Mouse (Mus musculus) heart, embryonic 14.5 days (tissue): ENCODE measurements around the gene Cacng2. TPM values are rescaled to one million over a fixed set of nuclear protein-coding genes. Genes with fewer than 3 reads are reported as not detected.

ENCODE experiments used
- ATAC-seq: fragments of 200-750 bp; cut with Nextera tagmentation; 2 replicates; pipeline ENCODE4 v1.8.0; 2017; ENCODE audit warnings: low read depth, moderate TSS enrichment; ENCODE audit not compliant: insufficient number of reproducible peaks, insufficient read depth, low FRiP score
- H3K27ac ChIP-seq, 2 experiments: fragments of 200-500 bp in 1 of 2; fragments of 300-500 bp in 1 of 2; sonication (generic) in 1 of 2; replicated peaks in 1 of 2; 2 replicates each; pipeline ENCODE4 v1.5.1; 2012 to 2014; ENCODE audit warnings: low read depth in 2 of 2, low read length in 2 of 2, control low read depth in 1 of 2, mild to moderate bottlenecking in 1 of 2, mixed read lengths in 1 of 2; ENCODE audit not compliant: control insufficient read depth in 1 of 2, insufficient read depth in 1 of 2
- H3K27me3 ChIP-seq: fragments of 300-500 bp; sonication (generic); 2 replicates; pipeline ENCODE4 v1.6.1; 2014; ENCODE audit warnings: mild to moderate bottlenecking, low read length, control low read depth; ENCODE audit not compliant: control insufficient read depth, insufficient read depth
- H3K36me3 ChIP-seq: fragments of 300-500 bp; sonication (generic); 2 replicates; pipeline ENCODE4 v1.6.1; 2014; ENCODE audit warnings: mild to moderate bottlenecking, control low read depth, low read length, mixed read lengths; ENCODE audit not compliant: control insufficient read depth, insufficient read depth
- H3K4me1 ChIP-seq, 2 experiments: fragments of 200-500 bp in 1 of 2; fragments of 300-500 bp in 1 of 2; sonication (generic) in 1 of 2; 2 replicates each; pipeline ENCODE4 v1.6.1; 2012 to 2014; ENCODE audit warnings: low read length in 2 of 2, control low read depth in 1 of 2, mixed read lengths in 1 of 2; ENCODE audit not compliant: control insufficient read depth in 2 of 2, insufficient read depth in 2 of 2
- H3K4me2 ChIP-seq: fragments of 300-500 bp; sonication (generic); 2 replicates; pipeline ENCODE4 v1.6.1; 2014; ENCODE audit warnings: mild to moderate bottlenecking, low read length
- H3K4me3 ChIP-seq, 2 experiments: fragments of 200-500 bp in 1 of 2; fragments of 300-500 bp in 1 of 2; sonication (generic) in 1 of 2; 2 replicates each; pipeline ENCODE4 v1.5.1; 2012 to 2014; ENCODE audit warnings: low read length in 2 of 2, mild to moderate bottlenecking in 2 of 2, control low read depth in 1 of 2, low read depth in 1 of 2, moderate library complexity in 1 of 2; ENCODE audit not compliant: control insufficient read depth in 1 of 2, insufficient read depth in 1 of 2
- H3K9ac ChIP-seq: fragments of 300-500 bp; sonication (generic); 2 replicates; pipeline ENCODE4 v1.6.1; 2014; ENCODE audit warnings: mild to moderate bottlenecking, low read length
- H3K9me3 ChIP-seq: fragments of 300-500 bp; sonication (generic); 2 replicates; pipeline ENCODE4 v1.6.1; 2016; ENCODE audit warnings: low read length, control low read depth; ENCODE audit not compliant: control insufficient read depth
- WGBS: fragments of 180-500 bp; shearing (Covaris S2); extraction: QIAGEN DNeasy Blood & Tissue Kit; methylation state at CpG from one replicate; pipeline ENCODE4 v1.1.7; 2014; 5-methylcytosine and 5-hydroxymethylcytosine counted together
- polyA plus RNA-seq: library from polyadenylated mRNA; unstranded; fragments of >200 nt; fragmentation: Nextera tagmentation; extraction: Ambion mirVana; gene quantifications from 2 replicates; pipeline ENCODE4 v1.2.1, GENCODE M21; 2014

Cacng2 gene
- polyA plus RNA-seq, 1 experiment from 2014 or later, result not detected

DNA sequence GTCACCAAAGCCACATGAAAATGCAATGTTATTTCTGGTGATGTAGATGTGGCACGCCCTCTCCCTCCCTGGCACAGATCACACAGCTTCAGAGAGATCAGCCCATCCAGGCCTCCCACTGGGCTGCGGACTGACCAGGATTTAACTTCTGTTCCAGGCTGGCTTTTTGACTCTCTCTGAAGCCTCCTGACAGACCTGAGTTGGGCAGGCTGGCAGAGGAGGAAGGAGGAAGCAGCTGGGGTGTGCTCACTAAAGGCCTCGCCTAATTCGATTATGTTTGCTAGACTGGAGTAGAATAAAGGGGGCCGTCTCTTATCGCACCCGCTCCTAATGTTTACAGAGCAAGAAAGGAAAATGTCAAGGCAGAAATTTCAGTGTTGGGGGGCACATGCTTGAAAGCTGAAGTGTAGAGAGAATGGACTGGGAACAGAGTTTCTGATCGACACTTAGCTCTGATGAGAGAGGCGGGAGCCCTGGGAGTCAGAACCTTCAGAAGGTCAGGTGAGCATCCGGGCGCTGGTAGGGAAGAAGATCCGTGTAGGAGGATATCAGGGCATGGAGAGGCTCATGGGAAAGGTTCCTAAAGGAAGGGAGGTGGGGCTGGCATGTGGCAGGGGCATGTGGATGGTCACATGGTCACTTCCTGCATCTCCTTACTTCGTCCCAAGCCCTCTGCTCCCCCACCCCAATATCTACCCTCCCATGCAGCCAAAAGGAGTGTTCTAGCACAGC, 36.8 kb downstream of the Cacng2 start:
- no peak overlapping the region for H3K4me2 ChIP-seq
- no peaks in the 10 kb centered on the region for H3K27me3 ChIP-seq
- no peaks in the 10 kb centered on the region for H3K4me1 ChIP-seq
- no peaks in the 10 kb centered on the region for H3K36me3 ChIP-seq
- no peak for ATAC-seq
- no peak overlapping the region for H3K4me3 ChIP-seq
- H3K9ac ChIP-seq, result no peak overlapping the region
- no peak overlapping the region for H3K27ac ChIP-seq
- H3K9me3 ChIP-seq, result no peaks in the 10 kb centered on the region
- 70% methylated on average over 13 of the region's 13 CpGs for WGBS

DNA sequence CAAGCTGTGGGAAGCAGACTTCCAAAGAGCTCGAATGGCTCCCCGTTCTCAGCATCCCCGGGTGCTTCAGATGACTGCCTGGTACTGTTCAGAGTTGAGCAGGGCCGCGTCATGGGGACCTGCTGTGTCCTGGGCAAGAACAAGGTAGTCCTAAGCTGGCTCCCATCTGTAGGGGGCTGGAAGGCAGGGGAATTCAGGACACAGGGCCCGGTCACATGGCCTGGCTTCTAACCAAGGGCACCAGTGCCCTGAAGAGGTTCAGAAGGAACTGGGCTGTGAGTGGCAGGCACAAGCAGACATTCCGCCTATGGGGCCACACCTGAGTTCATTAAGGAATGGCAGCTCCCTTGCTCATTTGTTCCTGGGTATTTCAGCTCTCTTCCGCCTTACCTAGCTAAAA, 37.7 kb downstream of the Cacng2 start:
- no peak overlapping the region for H3K27ac ChIP-seq
- H3K36me3 ChIP-seq, result no peaks in the 10 kb centered on the region
- WGBS, result 55% methylated on average over 8 of the region's 8 CpGs
- no peak overlapping the region for H3K4me3 ChIP-seq
- no peak overlapping the region for H3K4me2 ChIP-seq
- no peaks in the 10 kb centered on the region for H3K9me3 ChIP-seq
- H3K4me1 ChIP-seq, result no peaks in the 10 kb centered on the region
- ATAC-seq, result no peak
- H3K27me3 ChIP-seq, result no peaks in the 10 kb centered on the region
- no peak overlapping the region for H3K9ac ChIP-seq

DNA sequence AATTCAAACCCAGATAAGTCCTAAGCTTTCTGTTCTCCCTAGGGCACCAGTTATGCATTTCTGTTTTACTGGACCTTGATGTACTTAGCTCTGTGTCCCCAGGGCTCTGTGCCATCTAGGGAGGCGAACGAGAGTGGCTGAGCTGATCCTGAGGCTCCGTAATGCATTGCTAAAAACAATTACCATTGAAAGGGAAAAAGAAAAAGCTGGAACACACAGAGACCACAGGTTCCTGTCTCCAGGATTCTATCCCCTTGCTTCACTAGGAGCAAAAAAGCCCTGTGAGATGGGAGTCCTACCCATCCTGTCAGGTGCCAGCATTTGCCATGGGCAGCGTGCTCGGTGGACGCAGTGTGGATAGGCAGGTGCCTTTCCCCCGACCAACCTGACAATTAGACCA, 38.4 kb downstream of the Cacng2 start:
- H3K9ac ChIP-seq, result no peak overlapping the region
- H3K4me1 ChIP-seq, result no peaks in the 10 kb centered on the region
- H3K4me2 ChIP-seq, result no peak overlapping the region
- H3K27ac ChIP-seq, result no peak overlapping the region
- no peak for ATAC-seq
- H3K36me3 ChIP-seq, result no peaks in the 10 kb centered on the region
- no peak overlapping the region for H3K4me3 ChIP-seq
- WGBS, result 80% methylated on average over 7 of the region's 7 CpGs
- no peaks in the 10 kb centered on the region for H3K9me3 ChIP-seq
- no peaks in the 10 kb centered on the region for H3K27me3 ChIP-seq

DNA sequence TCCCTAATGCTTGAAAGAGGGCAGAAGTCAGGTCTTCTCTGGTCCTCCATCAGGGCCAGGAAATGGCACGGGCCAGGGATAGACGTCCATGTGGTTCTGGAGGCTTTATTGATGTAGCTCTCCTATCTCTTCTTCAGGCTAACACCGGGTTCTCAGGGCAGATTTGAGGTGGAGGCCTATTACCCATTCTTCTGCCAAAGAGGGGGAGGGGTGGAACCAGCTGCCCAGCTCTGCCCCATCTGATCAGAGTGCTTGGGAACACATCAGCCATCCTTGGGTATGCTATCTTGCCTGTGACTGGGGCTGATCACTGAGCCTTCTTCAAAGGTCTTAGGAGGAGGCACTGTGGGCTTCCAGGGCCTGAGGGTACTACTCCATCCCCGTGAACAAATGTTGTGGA, 39.5 kb downstream of the Cacng2 start:
- H3K36me3 ChIP-seq, result no peaks in the 10 kb centered on the region
- no peak overlapping the region for H3K9ac ChIP-seq
- H3K4me1 ChIP-seq, result no peaks in the 10 kb centered on the region
- no peak overlapping the region for H3K27ac ChIP-seq
- WGBS, result 63% methylated on average over 4 of the region's 4 CpGs
- no peak overlapping the region for H3K4me3 ChIP-seq
- no peak overlapping the region for H3K4me2 ChIP-seq
- ATAC-seq, result no peak
- H3K27me3 ChIP-seq, result no peaks in the 10 kb centered on the region
- no peaks in the 10 kb centered on the region for H3K9me3 ChIP-seq

DNA sequence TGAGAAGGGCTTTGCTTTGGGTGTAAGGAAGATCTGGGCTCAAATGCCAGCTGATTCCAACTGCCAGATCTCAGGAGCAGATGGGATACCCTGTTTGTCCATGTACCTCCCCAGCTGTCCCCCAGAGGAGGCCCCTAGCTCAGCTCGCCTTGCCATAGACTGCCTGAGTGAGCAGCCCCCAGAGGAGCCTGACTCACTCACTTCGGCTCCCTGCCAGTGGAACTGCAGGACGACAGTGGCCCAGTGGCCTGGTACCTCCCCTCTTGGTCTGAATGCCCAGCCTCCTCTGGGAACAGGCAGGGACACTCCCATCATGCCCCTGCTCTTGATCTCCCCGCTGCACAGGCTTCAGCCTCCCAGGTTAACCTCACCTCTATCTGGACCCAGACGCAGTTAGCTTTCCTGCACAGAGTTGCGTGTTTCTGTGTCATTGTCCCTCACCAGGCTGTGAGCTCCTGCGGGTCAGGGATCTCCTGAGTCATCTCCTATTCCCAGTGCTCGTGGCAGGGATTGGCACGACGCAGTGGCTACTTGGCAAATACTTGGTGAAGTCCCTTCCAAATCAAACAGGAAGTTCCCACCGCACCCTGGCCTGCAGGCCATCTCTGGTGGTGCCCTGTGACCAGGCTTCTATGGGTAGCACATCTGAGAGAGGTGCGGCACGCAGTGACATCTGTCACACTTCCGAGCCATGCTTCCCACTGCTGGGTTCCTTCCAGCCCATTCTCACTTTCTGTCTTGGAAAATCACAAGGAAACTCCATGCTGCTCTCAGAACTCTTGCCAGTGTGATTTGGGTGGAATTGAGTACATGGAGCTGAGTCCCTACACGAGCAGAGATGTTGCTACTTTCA, 40.8 kb downstream of the Cacng2 start:
- Histone ChIP-seq H3K4me2 (no peak overlapping the region), H3K27me3 (no peaks in the 10 kb centered on the region), H3K27ac (no peak overlapping the region), H3K4me3 (no peak overlapping the region), H3K9ac (no peak overlapping the region), H3K4me1 (no peaks in the 10 kb centered on the region), H3K9me3 (no peaks in the 10 kb centered on the region), H3K36me3 (no peaks in the 10 kb centered on the region)
- WGBS, result 61% methylated on average over 15 of the region's 15 CpGs
- ATAC-seq, result no peak

DNA sequence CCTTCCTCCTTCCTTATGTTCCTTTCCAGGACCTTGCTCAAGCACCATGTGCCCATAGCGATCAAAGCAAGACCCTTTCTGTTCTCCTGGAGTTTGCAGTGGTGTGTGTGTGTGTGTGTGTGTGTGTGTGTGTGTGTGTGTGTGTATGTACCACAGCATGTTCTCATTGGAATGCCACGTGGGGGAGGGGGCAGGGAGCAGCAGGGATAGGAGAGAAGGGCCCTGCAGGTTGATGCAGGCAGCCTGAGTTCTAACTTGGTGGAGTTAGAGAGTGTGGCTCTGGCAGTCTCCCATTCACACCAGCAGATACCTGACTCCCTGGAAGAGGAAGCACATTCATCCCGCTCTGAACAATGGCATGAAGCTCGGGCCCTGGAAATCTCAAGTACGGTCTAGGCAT, 41.6 kb downstream of the Cacng2 start:
- no peak overlapping the region for H3K4me2 ChIP-seq
- no peaks in the 10 kb centered on the region for H3K27me3 ChIP-seq
- no peaks in the 10 kb centered on the region for H3K36me3 ChIP-seq
- H3K4me3 ChIP-seq, result no peak overlapping the region
- H3K4me1 ChIP-seq, result no peaks in the 10 kb centered on the region
- ATAC-seq, result no peak
- WGBS, result 56% methylated on average over 5 of the region's 5 CpGs
- H3K27ac ChIP-seq, result no peak overlapping the region
- H3K9ac ChIP-seq, result no peak overlapping the region
- no peaks in the 10 kb centered on the region for H3K9me3 ChIP-seq

DNA sequence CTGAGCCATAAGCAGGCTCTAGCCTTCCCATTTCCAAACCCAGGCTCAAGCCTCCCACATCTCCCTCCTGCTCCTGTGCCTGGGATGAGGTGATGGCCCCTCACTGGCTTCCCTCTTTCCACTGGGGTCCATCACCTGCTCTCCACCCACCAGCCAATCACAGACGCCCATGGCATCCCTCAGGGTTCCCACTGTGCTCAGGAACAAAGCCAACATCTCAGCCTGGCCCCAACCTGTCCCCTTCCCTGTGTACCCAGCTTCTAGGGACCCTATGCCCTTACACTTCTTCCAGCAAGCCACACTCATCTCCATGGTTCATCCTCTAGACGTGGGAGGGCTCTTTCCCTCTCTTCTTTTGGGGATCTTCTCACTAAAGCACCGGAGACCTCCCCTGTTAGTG, 43.9 kb downstream of the Cacng2 start:
- Histone ChIP-seq H3K27ac (no peak overlapping the region), H3K4me3 (no peak overlapping the region), H3K27me3 (no peaks in the 10 kb centered on the region), H3K36me3 (no peaks in the 10 kb centered on the region), H3K9me3 (no peaks in the 10 kb centered on the region), H3K4me2 (no peak overlapping the region), H3K4me1 (no peaks in the 10 kb centered on the region), H3K9ac (no peak overlapping the region)
- ATAC-seq, result no peak
- WGBS, result 20% methylated on average over 3 of the region's 3 CpGs
